Mouse (Mus musculus): ENCODE results near the gene Bri3bp. TPM values are rescaled to one million over a fixed set of nuclear protein-coding genes. Genes with fewer than 3 reads are reported as not detected.

Gene Bri3bp
- polyA plus RNA-seq, 1 experiment from 2014 or later = 52.9 TPM

GRCm38 (mm10) chr5:125467261-125467660 is 25.9 kb downstream of the Bri3bp start:
- H3K4me1 ChIP-seq = peaks cover 11% of the 10 kb centered on the region
- no peak overlapping the region for H3K27ac ChIP-seq
- DNase-seq (ENCODE audit: low spot score) = no peak
- no peaks in the 10 kb centered on the region for H3K9me3 ChIP-seq
- 85% methylated on average over 14 of the region's 14 CpGs for WGBS
- no peak overlapping the region for H3K4me3 ChIP-seq
- H3K36me3 ChIP-seq = no peaks in the 10 kb centered on the region
- H3K27me3 ChIP-seq (ENCODE audit: insufficient read depth, poor library complexity, severe bottlenecking) = no peaks in the 10 kb centered on the region; the same call in 1 of the 2 replicates

- Histone ChIP-seq H3K36me3 (no peaks in the 10 kb centered on the region), H3K9me3 (no peaks in the 10 kb centered on the region), H3K4me1 (0 out of 2 replicates have a peak, but pooled peaks cover 3% of the 10 kb centered on the region), H3K4me3 (no peak overlapping the region), H3K27me3 (ENCODE audit: insufficient read depth, poor library complexity, severe bottlenecking) (no peaks in the 10 kb centered on the region; the same call in 1 of the 2 replicates), H3K27ac (no peak overlapping the region)
- 88% methylated on average over 4 of the region's 4 CpGs for WGBS
- DNase-seq (ENCODE audit: low spot score) = no peak
These were observed 29.3 kb downstream of the Bri3bp start for GRCm38 (mm10) chr5:125470713-125471112.

GRCm38 (mm10) chr5:125472796-125473475 is 31.6 kb downstream of the Bri3bp start:
- 72% methylated on average over 9 of the region's 9 CpGs for WGBS
- no peaks in the 10 kb centered on the region for H3K9me3 ChIP-seq
- H3K36me3 ChIP-seq = no peaks in the 10 kb centered on the region
- H3K4me1 ChIP-seq = peaks cover 22% of the 10 kb centered on the region
- H3K27me3 ChIP-seq (ENCODE audit: insufficient read depth, poor library complexity, severe bottlenecking) = no peaks in the 10 kb centered on the region; the same call in 1 of the 2 replicates
- no peak overlapping the region for H3K4me3 ChIP-seq
- no peak overlapping the region for H3K27ac ChIP-seq
- DNase-seq (ENCODE audit: low spot score) = no peak

GRCm38 (mm10) chr5:125475030-125475429 is 33.7 kb downstream of the Bri3bp start:
- DNase-seq (ENCODE audit: low spot score) = no peak
- H3K9me3 ChIP-seq = no peaks in the 10 kb centered on the region
- peaks cover 25% of the 10 kb centered on the region for H3K4me1 ChIP-seq
- no peaks in the 10 kb centered on the region; the same call in 1 of the 2 replicates for H3K27me3 ChIP-seq (ENCODE audit: insufficient read depth, poor library complexity, severe bottlenecking)
- 59% methylated on average over 12 of the region's 12 CpGs for WGBS
- H3K36me3 ChIP-seq = no peaks in the 10 kb centered on the region; the same call in 1 of the 2 replicates
- peak overlapping the region; percentile 87 for H3K4me3 ChIP-seq
- peak overlapping the region; percentile 42; the same call in 1 of the 2 replicates for H3K27ac ChIP-seq

DNA sequence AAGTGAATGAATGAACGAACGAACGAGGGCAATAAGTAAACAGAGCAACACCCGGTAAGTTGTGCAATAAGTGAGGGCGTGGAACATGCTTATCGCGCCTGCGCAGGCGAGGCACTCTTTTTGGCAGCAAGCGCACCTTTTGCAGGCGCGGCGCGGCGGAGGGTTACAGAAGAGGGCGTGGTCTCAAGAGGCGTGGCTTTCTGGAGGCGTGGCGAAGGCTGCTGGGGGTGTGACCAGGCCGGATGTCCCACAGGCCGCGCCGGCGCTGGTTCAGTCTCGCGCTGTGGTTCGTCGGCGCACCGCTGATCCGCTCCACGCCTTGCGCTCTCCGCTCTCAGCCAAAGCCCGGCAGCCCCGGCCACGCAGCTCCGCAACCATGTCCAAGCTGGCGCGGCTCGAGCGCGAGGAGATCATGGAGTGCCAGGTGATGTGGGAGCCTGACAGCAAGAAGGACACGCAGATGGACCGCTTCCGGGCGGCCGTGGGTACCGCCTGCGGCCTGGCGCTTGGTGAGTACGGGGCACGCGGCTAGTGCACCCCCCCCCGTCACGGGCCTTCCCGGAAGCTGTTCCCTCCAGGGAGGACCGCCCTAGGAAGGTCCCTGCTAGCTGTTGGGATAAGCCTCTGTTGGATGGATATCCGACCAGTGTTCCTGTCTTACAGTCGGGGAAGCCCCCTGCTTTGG is 34.4 kb downstream of the Bri3bp start, which contains the start of gene Aacs:
Gene Aacs, plus strand, starts transcription at position 214 of the 685 bp plus-strand sequence.
- Histone ChIP-seq H3K4me3 (peak within 1 kb of the TSS; percentile 87), H3K27me3 (ENCODE audit: insufficient read depth, poor library complexity, severe bottlenecking) (no peaks in the 10 kb centered on the region; the same call in 1 of the 2 replicates), H3K4me1 (peaks cover 25% of the 10 kb centered on the region), H3K9me3 (no peaks in the 10 kb centered on the region), H3K27ac (peak within 1 kb of the TSS; percentile 87), H3K36me3 (no peaks in the 10 kb centered on the region; the same call in 1 of the 2 replicates)
- WGBS = under 1% methylated on average over 60 of the region's 60 CpGs
- DNase-seq (ENCODE audit: low spot score) = peak; percentile 98

DNA sequence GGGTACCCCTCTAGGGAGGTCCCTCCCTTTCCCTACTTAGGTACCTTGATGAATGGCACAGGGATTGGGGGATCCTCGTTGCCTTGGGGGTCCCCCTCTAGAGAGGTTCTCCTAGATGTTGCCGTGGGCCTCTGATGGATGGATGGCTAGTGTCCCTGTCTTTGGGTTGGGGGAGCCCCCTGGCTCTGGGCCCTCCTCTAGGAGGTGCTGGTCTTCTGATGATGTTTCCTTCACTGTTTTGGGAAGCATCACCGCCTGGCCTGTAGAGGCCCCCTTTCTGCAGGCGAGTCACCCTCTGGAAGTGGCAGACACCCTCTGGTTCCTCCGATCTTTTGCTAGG is 34.9 kb downstream of the Bri3bp start:
- WGBS = 17% methylated on average over 5 of the region's 5 CpGs
- DNase-seq (ENCODE audit: low spot score) = no peak
- Histone ChIP-seq H3K4me3 (peak overlapping the region; percentile 87), H3K9me3 (no peaks in the 10 kb centered on the region), H3K27me3 (ENCODE audit: insufficient read depth, poor library complexity, severe bottlenecking) (no peaks in the 10 kb centered on the region; the same call in 1 of the 2 replicates), H3K4me1 (peaks cover 25% of the 10 kb centered on the region), H3K27ac (peak overlapping the region; percentile 87), H3K36me3 (no peaks in the 10 kb centered on the region; the same call in 1 of the 2 replicates)

GRCm38 (mm10) chr5:125476799-125477198 is 35.4 kb downstream of the Bri3bp start:
- Histone ChIP-seq H3K4me1 (peaks cover 25% of the 10 kb centered on the region), H3K9me3 (no peaks in the 10 kb centered on the region), H3K36me3 (no peaks in the 10 kb centered on the region; the same call in 1 of the 2 replicates), H3K4me3 (peak overlapping the region; percentile 87), H3K27me3 (ENCODE audit: insufficient read depth, poor library complexity, severe bottlenecking) (no peaks in the 10 kb centered on the region; the same call in 1 of the 2 replicates), H3K27ac (no peak overlapping the region)
- no peak for DNase-seq (ENCODE audit: low spot score)
- WGBS = 67% methylated on average over 7 of the region's 7 CpGs

GRCm38 (mm10) chr5:125477533-125477932 is 36.2 kb downstream of the Bri3bp start:
- no peak for DNase-seq (ENCODE audit: low spot score)
- peaks cover 25% of the 10 kb centered on the region for H3K4me1 ChIP-seq
- no peak overlapping the region for H3K4me3 ChIP-seq
- no peak overlapping the region for H3K27ac ChIP-seq
- WGBS = 56% methylated on average over 7 of the region's 7 CpGs
- H3K36me3 ChIP-seq = peaks cover 3% of the 10 kb centered on the region; the same call in 1 of the 2 replicates
- H3K27me3 ChIP-seq (ENCODE audit: insufficient read depth, poor library complexity, severe bottlenecking) = no peaks in the 10 kb centered on the region
- no peaks in the 10 kb centered on the region for H3K9me3 ChIP-seq

- 80% methylated on average over 7 of the region's 7 CpGs for WGBS
- peaks cover 25% of the 10 kb centered on the region for H3K4me1 ChIP-seq
- H3K27ac ChIP-seq = no peak overlapping the region
- peaks cover 8% of the 10 kb centered on the region for H3K36me3 ChIP-seq
- H3K9me3 ChIP-seq = no peaks in the 10 kb centered on the region
- H3K4me3 ChIP-seq = no peak overlapping the region
- no peak for DNase-seq (ENCODE audit: low spot score)
- H3K27me3 ChIP-seq (ENCODE audit: insufficient read depth, poor library complexity, severe bottlenecking) = no peaks in the 10 kb centered on the region
These were observed 36.7 kb downstream of the Bri3bp start for GRCm38 (mm10) chr5:125478037-125478436.

DNA sequence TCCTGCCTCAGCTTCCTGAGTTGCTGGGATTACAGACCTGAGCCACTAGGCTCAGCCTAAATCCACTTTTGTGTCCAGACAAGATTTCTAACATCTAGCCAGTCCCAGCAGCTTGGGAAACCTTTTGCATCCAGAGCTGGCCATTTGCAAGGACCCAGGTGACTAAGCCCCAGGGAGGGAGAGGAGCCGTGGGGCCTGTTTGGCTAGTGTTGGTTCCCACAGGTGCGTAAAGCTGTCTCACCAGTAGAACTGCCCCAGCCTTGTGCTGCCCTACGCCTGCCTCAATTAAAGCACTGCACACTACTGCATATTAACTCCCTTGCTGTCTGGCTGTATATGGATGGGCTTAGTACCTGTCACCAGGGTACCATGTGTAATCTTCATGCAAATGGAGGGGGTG is 38.0 kb downstream of the Bri3bp start:
- H3K4me1 ChIP-seq = peaks cover 25% of the 10 kb centered on the region
- WGBS = 85% methylated on average over 3 of the region's 3 CpGs
- DNase-seq (ENCODE audit: low spot score) = no peak
- no peak overlapping the region for H3K4me3 ChIP-seq
- H3K27ac ChIP-seq = no peak overlapping the region
- peaks cover 19% of the 10 kb centered on the region for H3K36me3 ChIP-seq
- H3K9me3 ChIP-seq = no peaks in the 10 kb centered on the region
- no peaks in the 10 kb centered on the region for H3K27me3 ChIP-seq (ENCODE audit: insufficient read depth, poor library complexity, severe bottlenecking)

GRCm38 (mm10) chr5:125480434-125481231 is 39.3 kb downstream of the Bri3bp start:
- WGBS = 82% methylated on average over 11 of the region's 11 CpGs
- Histone ChIP-seq H3K27ac (no peak overlapping the region), H3K9me3 (no peaks in the 10 kb centered on the region), H3K4me3 (no peak overlapping the region), H3K4me1 (peaks cover 22% of the 10 kb centered on the region), H3K27me3 (ENCODE audit: insufficient read depth, poor library complexity, severe bottlenecking) (no peaks in the 10 kb centered on the region), H3K36me3 (peaks cover 26% of the 10 kb centered on the region)
- DNase-seq (ENCODE audit: low spot score) = no peak

- H3K27me3 ChIP-seq (ENCODE audit: insufficient read depth, poor library complexity, severe bottlenecking) = no peaks in the 10 kb centered on the region
- peaks cover 31% of the 10 kb centered on the region for H3K36me3 ChIP-seq
- H3K9me3 ChIP-seq = no peaks in the 10 kb centered on the region
- no peak overlapping the region for H3K4me3 ChIP-seq
- 0 out of 2 replicates have a peak, but pooled peaks cover 7% of the 10 kb centered on the region for H3K4me1 ChIP-seq
- H3K27ac ChIP-seq = no peak overlapping the region
- 85% methylated on average over 7 of the region's 7 CpGs for WGBS
- DNase-seq (ENCODE audit: low spot score) = no peak
These were observed 41.1 kb downstream of the Bri3bp start for GRCm38 (mm10) chr5:125482474-125482873.

Data from heart, embryonic 10.5 days (tissue).